Mouse (Mus musculus) spleen, adult 2 months (tissue): ENCODE results near the gene Yod1.

Source experiments
- CTCF ChIP-seq: fragments of 200-500 bp; IDR thresholded peaks from 2 replicates; pipeline ENCODE4 v1.5.1; 2011; ENCODE audit warnings: mild to moderate bottlenecking, inconsistent platforms; ENCODE audit not compliant: insufficient read depth, insufficient read length, insufficient replicate concordance; ENCODE audit errors: extremely low read depth
- POLR2A ChIP-seq: fragments of 200-500 bp; IDR thresholded peaks from 2 replicates; pipeline ENCODE4 v1.6.1; 2011; ENCODE audit warnings: low read depth, low read length, inconsistent platforms

DNA sequence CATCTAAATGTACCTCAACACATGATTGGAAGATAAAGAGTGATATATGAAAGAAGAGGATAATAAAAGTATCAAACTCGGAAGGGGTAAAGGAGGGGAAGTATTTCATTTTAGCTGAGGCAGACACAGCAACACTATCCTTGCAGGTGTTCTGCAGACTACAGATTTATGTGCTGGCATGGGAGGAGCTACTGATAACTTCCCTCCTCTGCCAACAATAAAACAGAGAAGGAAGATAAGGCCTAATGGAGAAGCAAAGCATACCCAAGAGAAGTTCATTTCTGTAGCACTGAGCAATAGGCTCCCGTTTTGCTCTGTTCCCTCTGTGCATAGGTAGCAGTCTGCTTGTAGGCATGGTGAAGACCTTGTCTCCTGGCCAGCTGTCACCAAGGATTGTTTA is 36.1 kb upstream of the Yod1 start:
- TF ChIP-seq POLR2A (no peak), CTCF (no peak)
